Mouse (Mus musculus) common myeloid progenitor, adult 5-6 weeks (primary cell): ENCODE results near the gene Krt42. TPM values are rescaled to one million over a fixed set of nuclear protein-coding genes. Genes with fewer than 3 reads are reported as not detected.
A peak's percentile ranks its signal among the peaks of the same experiment; 100 is the strongest.
"Not testable (repeated sequence)": the region's sequence is repeated elsewhere in the genome, so short reads cannot be mapped to it uniquely, and the experiment has no call there.

Experiments used
- ATAC-seq: replicated peaks from 2 replicates; pipeline ENCODE4 v1.8.0; 2016; ENCODE audit warnings: low read depth, mild to moderate bottlenecking, moderate TSS enrichment, inconsistent platforms; ENCODE audit not compliant: poor library complexity, severe bottlenecking
- total RNA-seq: library from RNA; stranded (forward); fragments of 200-1000, 187-1606 nt; gene quantifications from 2 replicates; pipeline ENCODE4 v1.2.3, GENCODE M21; 2017

Krt42 gene
- not detected in 2 replicates for total RNA-seq

GRCm38 (mm10) chr11:100269821-100270332 lies at the start of gene Krt42:
Krt42 (minus strand) TSS chr11:100269871.
- ATAC-seq = no peak

- no peak for ATAC-seq
Observed at GRCm38 (mm10) chr11:100318529-100319451, 49.1 kb upstream of the Krt42 start.

GRCm38 (mm10) chr11:100317826-100318380 lies 48.2 kb upstream of the Krt42 start:
- ATAC-seq = no peak

GRCm38 (mm10) chr11:100315439-100315838 lies 45.8 kb upstream of the Krt42 start:
- no peak for ATAC-seq

GRCm38 (mm10) chr11:100313424-100313823 lies 43.8 kb upstream of the Krt42 start:
- ATAC-seq = no peak

GRCm38 (mm10) chr11:100312096-100312679 lies 42.5 kb upstream of the Krt42 start:
- no peak for ATAC-seq

GRCm38 (mm10) chr11:100311656-100312055 lies 42.0 kb upstream of the Krt42 start:
- no peak for ATAC-seq

- ATAC-seq = not testable (repeated sequence)
Observed at GRCm38 (mm10) chr11:100308672-100309071, 39.0 kb upstream of the Krt42 start.

- ATAC-seq = no peak
Observed at GRCm38 (mm10) chr11:100307900-100308299, 38.2 kb upstream of the Krt42 start.

GRCm38 (mm10) chr11:100301292-100301691 lies 31.6 kb upstream of the Krt42 start:
- no peak for ATAC-seq

GRCm38 (mm10) chr11:100300293-100300692 lies 30.6 kb upstream of the Krt42 start:
- peak; percentile 55 for ATAC-seq

GRCm38 (mm10) chr11:100298274-100299036 lies 28.8 kb upstream of the Krt42 start:
- ATAC-seq = peak; percentile 70

GRCm38 (mm10) chr11:100297801-100298200 lies 28.1 kb upstream of the Krt42 start:
- ATAC-seq = no peak; the same call in 1 of the 2 replicates

GRCm38 (mm10) chr11:100295308-100295707 lies 25.6 kb upstream of the Krt42 start:
- peak; percentile 86 for ATAC-seq

- ATAC-seq = no peak
Observed at GRCm38 (mm10) chr11:100292884-100293283, 23.2 kb upstream of the Krt42 start.

GRCm38 (mm10) chr11:100290235-100290634 lies 20.6 kb upstream of the Krt42 start:
- ATAC-seq = no peak

GRCm38 (mm10) chr11:100288942-100289341 lies 19.3 kb upstream of the Krt42 start:
- ATAC-seq = no peak

- no peak for ATAC-seq
Observed at GRCm38 (mm10) chr11:100287024-100287423, 17.4 kb upstream of the Krt42 start.

GRCm38 (mm10) chr11:100284988-100285387 lies 15.3 kb upstream of the Krt42 start:
- ATAC-seq = no peak

GRCm38 (mm10) chr11:100282549-100282948 lies 12.9 kb upstream of the Krt42 start:
- ATAC-seq = peak; percentile 88
